Mouse (Mus musculus): ENCODE data around the gene E330017A01Rik. TPM values are rescaled to one million over a fixed set of nuclear protein-coding genes. Genes with fewer than 3 reads are reported as not detected.

E330017A01Rik gene
- polyA plus RNA-seq, 1 experiment, result not detected

DNA sequence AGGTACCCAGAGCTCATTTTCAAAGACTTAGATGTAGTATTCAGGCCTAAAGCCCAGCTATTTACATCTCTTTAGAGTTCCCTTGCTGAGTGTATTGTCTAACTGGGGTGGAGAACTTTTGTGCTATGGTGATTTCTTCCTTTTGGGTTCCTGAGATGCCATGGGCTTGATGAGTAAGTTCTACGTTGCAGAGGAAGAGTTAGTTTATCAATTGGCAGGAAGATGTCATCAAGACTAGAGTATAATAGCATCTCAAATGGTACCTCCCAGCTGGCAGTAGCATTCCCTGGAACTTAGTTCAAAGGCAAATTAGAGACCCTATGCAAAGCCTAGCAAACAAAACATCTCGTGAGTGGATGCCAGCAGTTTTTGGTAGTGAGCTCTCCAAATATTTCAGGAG, 2.7 kb downstream of the E330017A01Rik start:
- Histone ChIP-seq H3K4me3 (no peak overlapping the region), H3K27me3 (ENCODE audit: control insufficient read depth, insufficient read depth, insufficient read length) (peaks cover 19% of the 10 kb centered on the region), H3ac (ENCODE audit: control insufficient read depth, insufficient read length) (no peak overlapping the region), H3K79me2 (ENCODE audit: control insufficient read depth, insufficient read depth) (no peaks in the 10 kb centered on the region), H3K4me2 (ENCODE audit: low read depth) (no peak overlapping the region), H3K36me3 (ENCODE audit: control insufficient read depth, insufficient read depth) (no peaks in the 10 kb centered on the region)
- TF ChIP-seq USF1 (IDR thresholded peaks at IDR 0.05; ENCODE audit: low read depth) (no peak), SRF (IDR thresholded peaks at IDR 0.05; ENCODE audit: control insufficient read depth, insufficient read length, low read depth) (no peak), MAX (IDR thresholded peaks at IDR 0.05; ENCODE audit: low read depth) (no peak), E2F4 (IDR thresholded peaks at IDR 0.05; ENCODE audit: insufficient read depth) (no peak), CEBPB (IDR thresholded peaks at IDR 0.05; ENCODE audit: insufficient read depth, poor library complexity, severe bottlenecking) (no peak)

DNA sequence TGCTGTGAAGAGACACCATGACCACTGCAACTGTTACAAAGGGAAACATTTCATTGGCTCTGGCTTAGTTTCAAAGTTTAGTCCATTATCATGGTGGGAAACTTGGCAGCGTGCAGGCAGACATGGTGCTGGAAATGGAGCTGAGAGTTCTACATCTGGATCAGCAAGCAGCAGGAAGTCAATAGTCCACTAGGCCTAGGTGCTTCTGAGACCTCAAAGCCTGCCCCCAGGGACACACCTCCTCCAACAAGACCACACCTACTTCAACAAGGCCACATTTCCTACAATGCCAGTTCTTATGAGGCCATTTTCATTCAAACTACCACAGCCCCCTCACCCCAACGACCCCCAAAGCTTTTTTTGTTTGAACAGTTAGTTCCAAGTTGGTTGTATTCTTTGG, 8.8 kb downstream of the E330017A01Rik start:
- no peak overlapping the region for H3K4me3 ChIP-seq
- no peak overlapping the region for H3K4me2 ChIP-seq (ENCODE audit: low read depth)
- no peak overlapping the region for H3ac ChIP-seq (ENCODE audit: control insufficient read depth, insufficient read length)
- H3K27me3 ChIP-seq (ENCODE audit: control insufficient read depth, insufficient read depth, insufficient read length), result peaks cover 19% of the 10 kb centered on the region
- TF ChIP-seq CEBPB (IDR thresholded peaks at IDR 0.05; ENCODE audit: insufficient read depth, poor library complexity, severe bottlenecking) (no peak), MYOG (IDR thresholded peaks at IDR 0.05; ENCODE audit: control insufficient read depth in 1 of 3, insufficient read depth in 1 of 3, insufficient read length in 2 of 3, low read depth in 2 of 3) (no peak)
- H3K79me2 ChIP-seq (ENCODE audit: control insufficient read depth, insufficient read depth), result no peaks in the 10 kb centered on the region
- no peaks in the 10 kb centered on the region for H3K36me3 ChIP-seq (ENCODE audit: control insufficient read depth, insufficient read depth)

GRCm38 (mm10) chr16:58628968-58629367, 9.6 kb downstream of the E330017A01Rik start:
- Histone ChIP-seq H3K4me3 (no peak overlapping the region), H3K27me3 (ENCODE audit: control insufficient read depth, insufficient read depth, insufficient read length) (peaks cover 12% of the 10 kb centered on the region)
- no peak for TF ChIP-seq POLR2A (IDR thresholded peaks at IDR 0.05; ENCODE audit: insufficient read length, low read depth)
- no peak for TF ChIP-seq POLR2AphosphoS2 (IDR thresholded peaks at IDR 0.05; ENCODE audit: insufficient read length, low read depth)
- no peak for TF ChIP-seq USF1 (IDR thresholded peaks at IDR 0.05; ENCODE audit: low read depth)
- TF ChIP-seq MYOG (IDR thresholded peaks at IDR 0.05; ENCODE audit: control insufficient read depth in 1 of 3, insufficient read depth in 1 of 3, insufficient read length in 2 of 3, low read depth in 2 of 3), result no peak
- TF ChIP-seq TCF3 (IDR thresholded peaks at IDR 0.05; ENCODE audit: insufficient read length, low read depth), result no peak
- no peak for TF ChIP-seq MAX (IDR thresholded peaks at IDR 0.05; ENCODE audit: low read depth)
- TF ChIP-seq CEBPB (IDR thresholded peaks at IDR 0.05; ENCODE audit: insufficient read depth, poor library complexity, severe bottlenecking), result no peak
- no peak for TF ChIP-seq REST (IDR thresholded peaks at IDR 0.05; ENCODE audit: insufficient read depth, insufficient read length)
- no peak for TF ChIP-seq MYOD1 (IDR thresholded peaks at IDR 0.05; ENCODE audit: control insufficient read depth in 1 of 3, insufficient read length in 2 of 3, low read depth in 2 of 3)
- no peak for TF ChIP-seq E2F4 (IDR thresholded peaks at IDR 0.05; ENCODE audit: insufficient read depth)
- no peak for TF ChIP-seq TCF12 (IDR thresholded peaks at IDR 0.05; ENCODE audit: insufficient read depth, poor library complexity, severe bottlenecking)
- no peak for TF ChIP-seq SRF (IDR thresholded peaks at IDR 0.05; ENCODE audit: control insufficient read depth, insufficient read length, low read depth)

GRCm38 (mm10) chr16:58628336-58628680, 10.2 kb downstream of the E330017A01Rik start:
- Histone ChIP-seq H3K27me3 (ENCODE audit: control insufficient read depth, insufficient read depth, insufficient read length) (peaks cover 8% of the 10 kb centered on the region), H3K4me2 (ENCODE audit: low read depth) (no peak overlapping the region), H3ac (ENCODE audit: control insufficient read depth, insufficient read length) (no peak overlapping the region), H3K79me2 (ENCODE audit: control insufficient read depth, insufficient read depth) (no peaks in the 10 kb centered on the region), H3K4me3 (no peak overlapping the region), H3K36me3 (ENCODE audit: control insufficient read depth, insufficient read depth) (no peaks in the 10 kb centered on the region)
- TF ChIP-seq MYOG (IDR thresholded peaks at IDR 0.05; ENCODE audit: control insufficient read depth in 1 of 3, insufficient read depth in 1 of 3, insufficient read length in 2 of 3, low read depth in 2 of 3) (no peak), TCF12 (IDR thresholded peaks at IDR 0.05; ENCODE audit: insufficient read depth, poor library complexity, severe bottlenecking) (no peak), SRF (IDR thresholded peaks at IDR 0.05; ENCODE audit: control insufficient read depth, insufficient read length, low read depth) (no peak), MAX (IDR thresholded peaks at IDR 0.05; ENCODE audit: low read depth) (no peak), POLR2AphosphoS2 (IDR thresholded peaks at IDR 0.05; ENCODE audit: insufficient read length, low read depth) (no peak), E2F4 (IDR thresholded peaks at IDR 0.05; ENCODE audit: insufficient read depth) (no peak), MYOD1 (IDR thresholded peaks at IDR 0.05; ENCODE audit: control insufficient read depth in 1 of 3, insufficient read length in 2 of 3, low read depth in 2 of 3) (no peak), CEBPB (IDR thresholded peaks at IDR 0.05; ENCODE audit: insufficient read depth, poor library complexity, severe bottlenecking) (no peak), POLR2A (IDR thresholded peaks at IDR 0.05; ENCODE audit: insufficient read length, low read depth) (no peak)

More at GRCm38 (mm10) chr16:58628968-58629367, 9.6 kb downstream of the E330017A01Rik start:
- H3K79me2 ChIP-seq (ENCODE audit: control insufficient read depth, insufficient read depth), result no peaks in the 10 kb centered on the region
- no peak overlapping the region for H3K4me2 ChIP-seq (ENCODE audit: low read depth)
- H3ac ChIP-seq (ENCODE audit: control insufficient read depth, insufficient read length), result no peak overlapping the region
- H3K36me3 ChIP-seq (ENCODE audit: control insufficient read depth, insufficient read depth), result no peaks in the 10 kb centered on the region

DNA sequence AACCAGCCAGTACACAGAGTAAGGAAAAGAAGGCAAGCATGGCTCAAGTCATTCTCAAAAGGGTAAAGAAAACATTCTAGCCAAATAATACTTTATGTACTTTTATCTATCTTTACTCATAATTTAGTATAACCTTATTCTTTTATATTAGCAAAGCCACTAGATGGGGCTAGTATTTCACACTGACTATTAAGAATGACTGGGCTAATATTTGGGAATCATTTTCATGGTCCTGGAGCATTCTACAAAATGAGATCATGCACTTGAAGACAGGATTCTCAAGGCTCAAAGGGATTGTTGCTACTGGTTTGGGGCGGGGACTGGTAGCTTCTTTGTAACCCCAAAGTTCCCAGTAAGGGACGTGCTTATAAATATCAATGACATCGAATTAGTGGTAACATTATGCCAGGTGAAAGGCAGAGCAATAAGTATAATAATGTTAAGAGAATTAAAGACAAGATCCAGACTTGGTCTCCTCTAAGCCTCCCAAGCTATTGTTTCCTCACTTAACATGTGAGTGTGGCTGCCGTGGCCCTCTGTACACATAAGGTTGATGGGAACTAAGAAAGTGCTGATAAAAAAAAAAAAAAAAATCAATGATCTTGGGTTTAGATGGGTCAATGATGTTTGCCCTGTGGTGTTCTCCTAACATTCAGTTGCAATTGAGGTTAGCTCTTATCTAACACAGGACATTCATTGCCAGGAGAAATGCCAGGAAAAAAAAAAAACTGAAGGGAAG, 10.8 kb downstream of the E330017A01Rik start:
- TF ChIP-seq USF1 (IDR thresholded peaks at IDR 0.05; ENCODE audit: low read depth) (no peak), E2F4 (IDR thresholded peaks at IDR 0.05; ENCODE audit: insufficient read depth) (no peak), TCF3 (IDR thresholded peaks at IDR 0.05; ENCODE audit: insufficient read length, low read depth) (no peak), REST (IDR thresholded peaks at IDR 0.05; ENCODE audit: insufficient read depth, insufficient read length) (no peak), SRF (IDR thresholded peaks at IDR 0.05; ENCODE audit: control insufficient read depth, insufficient read length, low read depth) (no peak), TCF12 (IDR thresholded peaks at IDR 0.05; ENCODE audit: insufficient read depth, poor library complexity, severe bottlenecking) (no peak), POLR2AphosphoS2 (IDR thresholded peaks at IDR 0.05; ENCODE audit: insufficient read length, low read depth) (no peak), MYOD1 (IDR thresholded peaks at IDR 0.05; ENCODE audit: control insufficient read depth in 1 of 3, insufficient read length in 2 of 3, low read depth in 2 of 3) (no peak), MAX (IDR thresholded peaks at IDR 0.05; ENCODE audit: low read depth) (no peak), MYOG (IDR thresholded peaks at IDR 0.05; ENCODE audit: control insufficient read depth in 1 of 3, insufficient read depth in 1 of 3, insufficient read length in 2 of 3, low read depth in 2 of 3) (no peak), CEBPB (IDR thresholded peaks at IDR 0.05; ENCODE audit: insufficient read depth, poor library complexity, severe bottlenecking) (no peak), POLR2A (IDR thresholded peaks at IDR 0.05; ENCODE audit: insufficient read length, low read depth) (no peak)
- no peaks in the 10 kb centered on the region for H3K36me3 ChIP-seq (ENCODE audit: control insufficient read depth, insufficient read depth)
- no peak overlapping the region for H3K4me2 ChIP-seq (ENCODE audit: low read depth)
- H3K27me3 ChIP-seq (ENCODE audit: control insufficient read depth, insufficient read depth, insufficient read length), result peaks cover 8% of the 10 kb centered on the region
- no peak overlapping the region for H3ac ChIP-seq (ENCODE audit: control insufficient read depth, insufficient read length)
- no peak overlapping the region for H3K4me3 ChIP-seq
- H3K79me2 ChIP-seq (ENCODE audit: control insufficient read depth, insufficient read depth), result no peaks in the 10 kb centered on the region

Data from myocyte (in vitro differentiated cells).